Mouse (Mus musculus): ENCODE data around the gene Gm4181. TPM values are rescaled to one million over a fixed set of nuclear protein-coding genes. Genes with fewer than 3 reads are reported as not detected.
"Not testable (repeated sequence)": the region's sequence is repeated elsewhere in the genome, so short reads cannot be mapped to it uniquely, and the experiment has no call there.

Gm4181 gene
- not detected in 2 replicates for polyA plus RNA-seq (2014; fragmentation: Nextera tagmentation; extraction: Ambion mirVana)

DNA sequence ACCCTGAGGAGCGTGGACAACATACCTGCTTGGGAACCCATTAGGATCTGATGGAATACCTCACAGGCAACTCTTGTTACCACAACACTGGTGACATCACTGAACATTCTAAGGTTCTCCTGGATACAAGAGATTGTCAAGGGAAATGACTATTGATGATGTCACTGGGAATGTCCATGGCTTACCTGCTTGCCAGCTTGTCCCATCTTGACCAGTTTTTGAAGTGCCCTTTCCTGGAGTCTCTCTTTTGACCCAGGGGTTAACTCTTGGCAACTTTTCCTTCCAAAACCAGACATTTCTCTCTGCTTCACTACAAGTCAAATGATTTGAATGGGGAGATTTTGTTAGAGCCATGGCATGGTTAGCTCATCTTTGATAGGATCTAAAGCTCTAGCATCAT is at the start of gene Gm4181:
Gm4181 (minus strand) TSS at position 101 of the 400 bp plus-strand sequence.
- not testable (repeated sequence) for H3K4me2 ChIP-seq (ENCODE audit: low read length); H3K36me3 ChIP-seq (ENCODE audit: control insufficient read depth, insufficient read depth, low read length); ATAC-seq (replicated peaks; ENCODE audit: low FRiP score, low TSS enrichment, low read depth); H3K4me1 ChIP-seq (replicated peaks; ENCODE audit: control insufficient read depth, insufficient read depth, low read length); H3K9ac ChIP-seq (ENCODE audit: low read length); DNase-seq (ENCODE audit: low spot score); H3K9me3 ChIP-seq (ENCODE audit: control insufficient read depth, low read length); H3K27me3 ChIP-seq (replicated peaks; ENCODE audit: control insufficient read depth, insufficient read depth, low read length); H3K4me3 ChIP-seq (ENCODE audit: low read depth, low read length); H3K27ac ChIP-seq (ENCODE audit: low read depth)
- 91% methylated on average over 1 of the region's 1 CpGs for WGBS

DNA sequence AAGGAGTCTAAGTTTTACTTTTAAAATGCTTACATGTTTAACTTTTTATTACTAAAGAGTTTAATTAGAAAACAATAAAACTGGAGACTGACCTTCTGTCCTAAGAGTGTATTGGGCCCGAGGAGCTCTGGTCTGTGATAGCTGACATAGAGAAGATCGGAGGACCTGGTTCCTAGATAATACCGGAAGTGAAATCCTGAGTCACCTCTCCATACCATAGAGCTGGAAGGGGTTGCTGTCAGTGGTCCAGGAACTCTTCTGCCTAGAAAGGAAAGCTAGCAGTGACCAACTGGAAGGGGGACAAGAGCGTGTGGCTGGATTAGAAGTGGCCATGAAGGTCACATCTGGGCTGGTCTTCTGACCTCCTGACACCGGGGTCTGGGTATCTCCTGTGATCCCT is 41.8 kb upstream of the Gm4181 start:
- Histone ChIP-seq H3K27me3 (replicated peaks; ENCODE audit: control insufficient read depth, insufficient read depth, low read length) (no peaks in the 10 kb centered on the region), H3K4me2 (ENCODE audit: low read length) (no peak overlapping the region), H3K9me3 (ENCODE audit: control insufficient read depth, low read length) (no peaks in the 10 kb centered on the region), H3K4me3 (ENCODE audit: low read depth, low read length) (no peak overlapping the region), H3K4me1 (replicated peaks; ENCODE audit: control insufficient read depth, insufficient read depth, low read length) (no peaks in the 10 kb centered on the region), H3K27ac (ENCODE audit: low read depth) (no peak overlapping the region), H3K9ac (ENCODE audit: low read length) (no peak overlapping the region), H3K36me3 (ENCODE audit: control insufficient read depth, insufficient read depth, low read length) (no peaks in the 10 kb centered on the region)
- ATAC-seq (replicated peaks; ENCODE audit: low FRiP score, low TSS enrichment, low read depth) (no peak), DNase-seq (ENCODE audit: low spot score) (no peak)
- 90% methylated on average over 5 of the region's 5 CpGs for WGBS

DNA sequence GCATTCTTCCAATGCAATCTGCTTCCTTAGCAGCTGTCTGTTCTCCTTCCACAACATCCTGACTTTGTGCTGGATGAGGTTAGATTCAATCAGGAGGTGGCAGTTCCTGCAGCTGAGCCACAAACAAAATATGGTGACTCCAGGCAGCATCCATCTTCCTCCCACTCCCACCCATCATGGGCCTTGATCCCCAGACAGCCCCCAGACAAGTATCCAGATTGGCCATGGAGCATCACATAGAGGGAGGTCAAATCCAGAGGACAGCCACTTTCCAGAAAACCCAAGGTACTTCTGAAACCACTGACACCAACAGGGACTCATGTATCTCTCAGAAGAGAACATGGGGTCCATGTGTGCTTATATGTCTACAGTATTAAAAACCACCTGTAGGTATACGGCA is 3.0 kb downstream of the Gm4181 start:
- 88% methylated on average over 1 of the region's 1 CpGs for WGBS
- not testable (repeated sequence) for H3K36me3 ChIP-seq (ENCODE audit: control insufficient read depth, insufficient read depth, low read length); DNase-seq (ENCODE audit: low spot score); H3K27ac ChIP-seq (ENCODE audit: low read depth); H3K4me1 ChIP-seq (replicated peaks; ENCODE audit: control insufficient read depth, insufficient read depth, low read length); H3K4me3 ChIP-seq (ENCODE audit: low read depth, low read length); H3K27me3 ChIP-seq (replicated peaks; ENCODE audit: control insufficient read depth, insufficient read depth, low read length); H3K4me2 ChIP-seq (ENCODE audit: low read length); H3K9ac ChIP-seq (ENCODE audit: low read length); H3K9me3 ChIP-seq (ENCODE audit: control insufficient read depth, low read length); ATAC-seq (replicated peaks; ENCODE audit: low FRiP score, low TSS enrichment, low read depth)

DNA sequence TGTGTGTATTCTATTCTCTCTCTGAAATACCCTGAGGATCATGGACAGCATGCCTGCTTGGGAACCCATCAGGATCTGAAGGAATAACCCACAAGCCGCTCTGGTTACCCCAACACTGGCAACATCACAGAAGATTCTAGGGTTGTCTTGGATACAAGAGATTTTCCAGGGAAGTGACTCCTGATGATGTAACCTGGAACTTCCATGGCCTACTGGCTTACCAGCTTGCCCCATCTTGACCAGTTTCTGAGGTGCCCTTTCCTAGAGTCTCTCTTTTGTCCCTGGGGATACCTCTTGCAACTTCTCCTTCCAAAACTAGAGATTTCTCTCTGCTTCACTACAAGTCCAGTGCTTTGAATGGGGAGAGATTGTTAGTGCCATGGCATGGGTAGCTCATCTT is 24.3 kb downstream of the Gm4181 start, which contains the start of gene Gm17078:
Gm17078 (minus strand) TSS at position 101 of the 400 bp plus-strand sequence.
- H3K4me3 ChIP-seq (ENCODE audit: low read depth, low read length) = no peak within 1 kb of the TSS
- no peaks in the 10 kb centered on the region for H3K9me3 ChIP-seq (ENCODE audit: control insufficient read depth, low read length)
- no peak within 1 kb of the TSS for H3K27ac ChIP-seq (ENCODE audit: low read depth)
- 97% methylated on average over 1 of the region's 1 CpGs for WGBS
- DNase-seq (ENCODE audit: low spot score) (no peak), ATAC-seq (replicated peaks; ENCODE audit: low FRiP score, low TSS enrichment, low read depth) (no peak)
- no peaks in the 10 kb centered on the region for H3K4me1 ChIP-seq (replicated peaks; ENCODE audit: control insufficient read depth, insufficient read depth, low read length)
- no peak within 1 kb of the TSS for H3K9ac ChIP-seq (ENCODE audit: low read length)
- H3K4me2 ChIP-seq (ENCODE audit: low read length) = no peak within 1 kb of the TSS
- no peaks in the 10 kb centered on the region for H3K27me3 ChIP-seq (replicated peaks; ENCODE audit: control insufficient read depth, insufficient read depth, low read length)
- no peaks in the 10 kb centered on the region for H3K36me3 ChIP-seq (ENCODE audit: control insufficient read depth, insufficient read depth, low read length)

DNA sequence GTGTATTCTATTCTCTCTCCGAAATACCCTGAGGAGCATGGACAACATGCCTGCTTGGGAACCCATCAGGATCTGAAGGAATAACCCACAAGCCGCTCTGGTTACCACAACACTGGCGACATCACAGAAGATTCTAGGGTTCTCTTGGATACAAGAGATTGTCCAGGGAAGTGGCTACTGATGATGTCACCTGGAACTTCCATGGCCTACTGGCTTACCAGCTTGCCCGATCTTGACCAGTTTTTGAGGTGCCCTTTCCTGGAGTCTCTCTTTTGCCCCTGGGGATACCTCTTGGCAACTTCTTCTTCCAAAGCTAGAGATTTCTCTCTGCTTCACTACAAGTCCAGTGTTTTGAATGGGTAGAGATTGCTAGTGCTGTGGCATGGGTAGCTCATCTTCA is 43.4 kb downstream of the Gm4181 start, which contains the start of gene Gm17174:
Gm17174 (minus strand) TSS at position 101 of the 400 bp plus-strand sequence.
- not testable (repeated sequence) for H3K9me3 ChIP-seq (ENCODE audit: control insufficient read depth, low read length)
- 87% methylated on average over 4 of the region's 4 CpGs for WGBS

More for the DNA sequence above, 43.4 kb downstream of the Gm4181 start, which contains the start of gene Gm17174:
- DNase-seq (ENCODE audit: low spot score); H3K9ac ChIP-seq (ENCODE audit: low read length); ATAC-seq (replicated peaks; ENCODE audit: low FRiP score, low TSS enrichment, low read depth); H3K4me3 ChIP-seq (ENCODE audit: low read depth, low read length); H3K27me3 ChIP-seq (replicated peaks; ENCODE audit: control insufficient read depth, insufficient read depth, low read length); H3K4me1 ChIP-seq (replicated peaks; ENCODE audit: control insufficient read depth, insufficient read depth, low read length); H3K36me3 ChIP-seq (ENCODE audit: control insufficient read depth, insufficient read depth, low read length); H3K4me2 ChIP-seq (ENCODE audit: low read length); H3K27ac ChIP-seq (ENCODE audit: low read depth): not testable (repeated sequence)

Other genes starting within 250 kb of the Gm4181 start
- gene Vmn2r88, start 224.8 kb downstream of the Gm4181 start, polyA plus RNA-seq (2014; fragmentation: Nextera tagmentation; extraction: Ambion mirVana) = not detected in 2 replicates
- gene Vmn2r89, start 183.8 kb downstream of the Gm4181 start, polyA plus RNA-seq (2014; fragmentation: Nextera tagmentation; extraction: Ambion mirVana) = not detected in 2 replicates
- not detected in 2 replicates for gene Gm5622, start 82.9 kb downstream of the Gm4181 start, polyA plus RNA-seq (2014; fragmentation: Nextera tagmentation; extraction: Ambion mirVana)
- gene Gm17175, start 61.6 kb downstream of the Gm4181 start, polyA plus RNA-seq (2014; fragmentation: Nextera tagmentation; extraction: Ambion mirVana) = not detected in 2 replicates
- not detected in 2 replicates for gene Gm17174, start 43.5 kb downstream of the Gm4181 start, polyA plus RNA-seq (2014; fragmentation: Nextera tagmentation; extraction: Ambion mirVana)
- not detected in 2 replicates for gene Gm17078, start 24.4 kb downstream of the Gm4181 start, polyA plus RNA-seq (2014; fragmentation: Nextera tagmentation; extraction: Ambion mirVana)
- gene Gm17079, start 59.8 kb upstream of the Gm4181 start, polyA plus RNA-seq (2014; fragmentation: Nextera tagmentation; extraction: Ambion mirVana) = not detected in 2 replicates
- not detected in 2 replicates for gene Gm5800, start 81.5 kb upstream of the Gm4181 start, polyA plus RNA-seq (2014; fragmentation: Nextera tagmentation; extraction: Ambion mirVana)
- gene Ang4, start 137.9 kb upstream of the Gm4181 start, polyA plus RNA-seq (2014; fragmentation: Nextera tagmentation; extraction: Ambion mirVana) = 1.8 and 1.9 TPM in 2 replicates
- gene AY358078, start 164.4 kb upstream of the Gm4181 start, polyA plus RNA-seq (2014; fragmentation: Nextera tagmentation; extraction: Ambion mirVana) = not detected in 2 replicates
- not detected in 2 replicates for gene Ear6, start 218.0 kb upstream of the Gm4181 start, polyA plus RNA-seq (2014; fragmentation: Nextera tagmentation; extraction: Ambion mirVana)
- gene Mettl17, start 249.2 kb upstream of the Gm4181 start, polyA plus RNA-seq (2014; fragmentation: Nextera tagmentation; extraction: Ambion mirVana) = 54.9 and 67.0 TPM in 2 replicates

Measured in intestine, embryonic 14.5 days (tissue).